Mouse (Mus musculus) forebrain, embryonic 16.5 days (tissue): Measurements from ENCODE around the gene Uncx. TPM values are rescaled to one million over a fixed set of nuclear protein-coding genes. Genes with fewer than 3 reads are reported as not detected.

Source experiments
- ATAC-seq: fragments of 200-750 bp; cut with Nextera tagmentation; 2 replicates; pipeline ENCODE4 v1.8.0; 2017; ENCODE audit warnings: mild to moderate bottlenecking, moderate library complexity
- H3K27ac ChIP-seq: fragments of 300-500 bp; sonication (generic); 2 replicates; pipeline ENCODE4 v1.5.1; 2014; ENCODE audit warnings: low read length, control low read depth
- H3K27me3 ChIP-seq: fragments of 300-500 bp; sonication (generic); replicated peaks from 2 replicates; pipeline ENCODE4 v1.6.1; 2014; ENCODE audit warnings: low read length; ENCODE audit not compliant: control insufficient read depth, insufficient read depth
- H3K36me3 ChIP-seq: fragments of 300-500 bp; sonication (generic); 2 replicates; pipeline ENCODE4 v1.6.1; 2014; ENCODE audit not compliant: control insufficient read depth, insufficient read depth
- H3K4me1 ChIP-seq: fragments of 300-500 bp; sonication (generic); replicated peaks from 2 replicates; pipeline ENCODE4 v1.6.1; 2014; ENCODE audit warnings: low read length; ENCODE audit not compliant: control insufficient read depth, insufficient read depth
- H3K4me2 ChIP-seq: fragments of 300-500 bp; sonication (generic); 2 replicates; pipeline ENCODE4 v1.6.1; 2014; ENCODE audit warnings: mild to moderate bottlenecking, low read length, control low read depth
- H3K4me3 ChIP-seq: fragments of 300-500 bp; sonication (generic); replicated peaks from 2 replicates; pipeline ENCODE4 v1.5.1; 2014; ENCODE audit warnings: mild to moderate bottlenecking, low read length, control low read depth
- H3K9ac ChIP-seq: fragments of 300-500 bp; sonication (generic); replicated peaks from 2 replicates; pipeline ENCODE4 v1.6.1; 2014; ENCODE audit warnings: low read depth, low read length, control low read depth
- H3K9me3 ChIP-seq: fragments of 300-500 bp; sonication (generic); 2 replicates; pipeline ENCODE4 v1.6.1; 2016; ENCODE audit warnings: low read length; ENCODE audit not compliant: control insufficient read depth
- WGBS: fragments of 180-500 bp; shearing (Covaris S2); extraction: QIAGEN DNeasy Blood & Tissue Kit; methylation state at CpG from one replicate; pipeline ENCODE4 v1.1.7; 2014; 5-methylcytosine and 5-hydroxymethylcytosine counted together
- polyA plus RNA-seq: library from polyadenylated mRNA; unstranded; fragments of >200 nt; fragmentation: Nextera tagmentation; extraction: Ambion mirVana; gene quantifications from 2 replicates; pipeline ENCODE4 v1.2.1, GENCODE M21; 2015

The Uncx gene
- polyA plus RNA-seq: 1.6 and 6.4 TPM in 2 replicates

DNA sequence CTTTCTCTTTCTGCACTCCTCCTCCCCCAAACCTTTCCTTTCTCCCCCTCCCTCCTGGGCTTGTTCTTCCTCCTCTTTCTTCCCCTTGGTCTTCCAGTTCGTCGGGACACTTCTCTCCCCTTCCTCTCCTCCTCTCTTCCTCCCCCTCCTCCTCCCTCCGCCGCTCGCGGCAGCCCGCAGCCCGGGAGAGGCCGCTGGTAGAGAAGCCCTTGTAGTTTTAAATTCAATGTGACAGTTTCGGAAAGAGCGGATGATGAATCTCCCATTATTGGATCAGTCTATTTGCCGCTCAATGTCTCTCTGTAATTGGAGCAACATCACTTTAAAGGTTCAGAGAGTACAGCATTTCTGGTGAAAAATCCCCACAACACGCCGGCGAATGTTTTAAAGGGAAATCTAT lies at the start of gene Uncx:
Gene Uncx, plus strand, starts transcription at position 281 of the 400 bp plus-strand sequence.
- Histone ChIP-seq H3K9me3 (no peaks in the 10 kb centered on the region), H3K36me3 (no peaks in the 10 kb centered on the region), H3K27me3 (peaks cover 76% of the 10 kb centered on the region), H3K4me1 (peaks cover 20% of the 10 kb centered on the region), H3K4me3 (peak within 1 kb of the TSS; percentile 26), H3K27ac (no peak within 1 kb of the TSS), H3K9ac (no peak within 1 kb of the TSS), H3K4me2 (peak within 1 kb of the TSS; percentile 36)
- ATAC-seq: no peak
- WGBS: under 1% methylated on average over 15 of the region's 15 CpGs

DNA sequence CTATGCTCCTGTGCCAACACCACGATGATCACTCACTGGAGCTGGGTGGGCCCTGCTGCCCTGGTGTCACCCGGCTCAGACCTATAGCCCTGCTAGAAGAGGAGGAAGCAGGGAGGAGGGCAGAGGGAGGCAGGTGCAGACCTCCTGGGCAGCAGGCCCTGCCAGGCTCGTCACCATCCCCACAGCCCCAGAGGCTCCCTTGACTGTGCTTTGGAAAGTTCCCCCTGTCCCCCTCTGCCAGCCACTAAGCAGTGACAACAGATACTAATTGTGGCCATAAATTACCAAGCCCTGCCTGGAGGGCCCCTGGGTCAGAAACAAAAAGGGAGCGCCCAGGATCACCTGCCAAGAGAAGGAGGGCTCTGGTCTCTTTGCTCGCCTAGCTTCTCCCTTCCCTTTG lies 49.6 kb upstream of the Uncx start:
- Histone ChIP-seq H3K27me3 (no peaks in the 10 kb centered on the region; the same call in 1 of the 2 replicates), H3K9ac (no peak overlapping the region), H3K36me3 (no peaks in the 10 kb centered on the region), H3K9me3 (no peaks in the 10 kb centered on the region), H3K4me2 (no peak overlapping the region), H3K27ac (no peak overlapping the region), H3K4me3 (no peak overlapping the region), H3K4me1 (no peaks in the 10 kb centered on the region)
- 68% methylated on average over 5 of the region's 5 CpGs for WGBS
- ATAC-seq: no peak

DNA sequence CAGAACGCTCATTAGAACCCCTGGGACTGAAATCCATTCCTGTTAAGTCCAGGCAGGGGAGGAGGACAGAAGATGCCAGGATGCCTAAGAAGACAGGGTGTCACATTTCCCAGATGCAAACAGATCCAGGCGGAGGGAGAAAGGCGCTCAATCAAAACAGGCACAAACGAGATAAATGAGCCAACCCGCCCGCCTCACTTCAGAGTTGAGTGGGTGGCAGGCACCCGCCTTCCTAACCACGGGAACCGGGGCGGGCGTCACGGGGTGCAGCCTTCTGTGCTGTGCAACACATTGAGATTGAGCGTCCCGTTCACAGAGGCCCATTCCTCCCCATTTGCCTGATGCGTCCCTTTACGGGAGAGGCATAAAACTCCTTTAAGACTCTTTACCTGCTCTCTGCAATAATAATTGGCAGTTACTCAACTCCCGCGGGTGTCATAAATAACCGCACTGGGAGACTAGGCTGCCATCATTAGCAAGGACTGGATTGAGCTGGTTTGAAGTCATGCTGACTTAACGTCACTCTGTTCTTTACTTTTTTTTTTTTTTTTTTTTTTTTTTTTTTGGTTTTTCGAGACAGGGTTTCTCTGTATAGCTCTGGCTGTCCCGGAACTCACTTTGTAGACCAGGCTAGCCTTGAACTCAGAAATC lies 48.1 kb upstream of the Uncx start:
- ATAC-seq: no peak
- H3K27ac ChIP-seq: no peak overlapping the region
- H3K36me3 ChIP-seq: no peaks in the 10 kb centered on the region
- H3K27me3 ChIP-seq: no peaks in the 10 kb centered on the region; the same call in 1 of the 2 replicates
- H3K4me1 ChIP-seq: no peaks in the 10 kb centered on the region
- no peak overlapping the region for H3K4me2 ChIP-seq
- WGBS: 65% methylated on average over 22 of the region's 22 CpGs
- H3K9ac ChIP-seq: no peak overlapping the region
- H3K9me3 ChIP-seq: no peaks in the 10 kb centered on the region
- H3K4me3 ChIP-seq: no peak overlapping the region

DNA sequence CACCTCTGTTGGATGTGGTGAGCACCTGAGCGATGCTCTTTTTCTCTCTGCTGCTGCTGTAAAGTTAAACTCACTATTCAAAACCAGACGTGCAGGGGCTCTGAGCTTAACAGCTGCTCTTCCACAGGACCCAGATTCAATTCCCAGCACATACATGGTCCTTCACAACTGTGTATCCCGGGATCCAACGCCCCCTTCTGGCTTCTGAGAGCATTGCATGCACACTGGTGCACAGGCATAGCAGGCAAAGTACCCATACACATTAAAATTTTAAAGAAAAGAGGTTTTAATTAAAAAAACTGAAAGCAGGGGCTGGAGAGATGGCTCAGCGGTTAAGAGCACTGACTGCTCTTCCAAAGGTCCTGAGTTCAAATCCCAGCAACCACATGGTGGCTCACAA lies 46.4 kb upstream of the Uncx start:
- Histone ChIP-seq H3K9ac (no peak overlapping the region), H3K9me3 (no peaks in the 10 kb centered on the region), H3K4me3 (no peak overlapping the region), H3K4me1 (no peaks in the 10 kb centered on the region), H3K4me2 (no peak overlapping the region), H3K27ac (no peak overlapping the region), H3K27me3 (no peaks in the 10 kb centered on the region; the same call in 1 of the 2 replicates), H3K36me3 (no peaks in the 10 kb centered on the region)
- 62% methylated on average over 5 of the region's 5 CpGs for WGBS
- no peak for ATAC-seq

DNA sequence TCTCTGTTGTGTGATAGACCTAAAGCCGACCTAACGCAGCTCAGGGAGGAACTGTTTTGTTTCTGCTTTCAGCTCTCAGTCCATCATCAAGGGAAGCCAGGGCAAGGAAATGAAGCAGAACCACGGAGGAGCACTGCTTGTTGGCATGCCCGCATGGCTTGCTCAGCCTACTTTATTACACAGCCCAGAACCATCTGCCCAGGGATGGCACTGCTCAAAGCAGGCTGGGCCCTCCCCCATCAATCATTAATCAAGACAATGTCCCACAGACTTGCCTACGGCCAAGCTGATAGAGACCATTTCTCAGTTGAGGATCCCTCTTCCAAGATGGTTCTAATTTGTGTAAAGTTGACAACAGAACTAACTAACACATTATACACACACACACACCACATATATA lies 44.5 kb upstream of the Uncx start:
- H3K27me3 ChIP-seq: no peaks in the 10 kb centered on the region; the same call in 1 of the 2 replicates
- no peak overlapping the region for H3K4me3 ChIP-seq
- no peaks in the 10 kb centered on the region for H3K36me3 ChIP-seq
- H3K9me3 ChIP-seq: no peaks in the 10 kb centered on the region
- H3K27ac ChIP-seq: no peak overlapping the region
- ATAC-seq: no peak
- WGBS: 63% methylated on average over 5 of the region's 5 CpGs
- H3K4me2 ChIP-seq: no peak overlapping the region
- no peak overlapping the region for H3K9ac ChIP-seq
- H3K4me1 ChIP-seq: no peaks in the 10 kb centered on the region

DNA sequence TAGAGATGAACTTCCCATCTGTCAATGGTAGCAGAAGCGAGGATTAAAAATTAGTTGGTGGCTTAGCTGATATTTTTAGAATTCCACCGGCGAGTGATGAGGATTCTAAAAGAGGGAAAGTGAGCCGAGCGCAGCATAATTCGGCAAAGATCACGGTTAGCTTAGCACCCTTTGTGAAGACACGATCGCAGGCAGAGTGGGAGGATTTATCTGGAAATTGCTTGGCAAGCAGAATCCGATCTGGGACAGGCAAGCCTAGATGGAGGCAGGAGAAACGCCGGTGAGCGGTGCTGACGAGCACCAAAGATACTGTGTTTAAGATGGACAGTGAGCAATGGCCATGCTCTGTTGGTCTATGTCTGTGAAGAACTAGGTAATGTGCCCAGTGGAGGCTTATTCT lies 41.0 kb upstream of the Uncx start:
- Histone ChIP-seq H3K27ac (no peak overlapping the region), H3K27me3 (peaks cover 6% of the 10 kb centered on the region), H3K4me2 (no peak overlapping the region), H3K4me3 (no peak overlapping the region), H3K9ac (no peak overlapping the region), H3K9me3 (no peaks in the 10 kb centered on the region), H3K4me1 (no peaks in the 10 kb centered on the region), H3K36me3 (no peaks in the 10 kb centered on the region)
- WGBS: 78% methylated on average over 14 of the region's 14 CpGs
- no peak for ATAC-seq

DNA sequence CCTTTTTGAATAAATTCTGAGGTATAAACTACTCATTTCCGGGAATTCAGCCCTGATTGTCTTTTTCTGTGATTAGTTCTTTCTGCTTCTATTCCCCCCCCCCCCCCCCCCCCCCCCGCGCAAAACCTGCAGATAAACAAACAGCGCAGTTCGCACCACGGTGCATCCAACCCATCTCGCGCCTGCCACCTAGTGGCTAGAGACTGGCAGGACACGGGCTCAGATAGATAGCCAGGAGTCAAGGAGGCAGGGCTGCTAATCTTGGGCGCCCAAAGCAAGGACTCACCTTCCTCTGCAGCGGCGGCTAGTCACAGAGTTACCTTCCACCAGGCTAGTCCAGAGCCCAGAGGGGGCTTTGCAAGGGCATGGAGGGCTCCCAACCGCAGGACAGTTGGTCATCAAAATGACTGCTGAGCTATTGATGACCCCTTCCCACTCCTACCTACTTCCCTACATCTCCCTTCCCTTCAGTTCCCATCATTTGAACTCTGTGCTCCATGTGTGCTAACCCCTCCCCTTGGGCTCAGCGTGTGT lies 38.2 kb upstream of the Uncx start:
- no peak overlapping the region for H3K4me3 ChIP-seq
- 5% methylated on average over 12 of the region's 14 CpGs for WGBS
- H3K27ac ChIP-seq: no peak overlapping the region
- peaks cover 15% of the 10 kb centered on the region for H3K27me3 ChIP-seq
- H3K4me1 ChIP-seq: no peaks in the 10 kb centered on the region
- no peaks in the 10 kb centered on the region for H3K9me3 ChIP-seq
- H3K9ac ChIP-seq: no peak overlapping the region
- ATAC-seq: no peak
- no peaks in the 10 kb centered on the region for H3K36me3 ChIP-seq
- H3K4me2 ChIP-seq: no peak overlapping the region

DNA sequence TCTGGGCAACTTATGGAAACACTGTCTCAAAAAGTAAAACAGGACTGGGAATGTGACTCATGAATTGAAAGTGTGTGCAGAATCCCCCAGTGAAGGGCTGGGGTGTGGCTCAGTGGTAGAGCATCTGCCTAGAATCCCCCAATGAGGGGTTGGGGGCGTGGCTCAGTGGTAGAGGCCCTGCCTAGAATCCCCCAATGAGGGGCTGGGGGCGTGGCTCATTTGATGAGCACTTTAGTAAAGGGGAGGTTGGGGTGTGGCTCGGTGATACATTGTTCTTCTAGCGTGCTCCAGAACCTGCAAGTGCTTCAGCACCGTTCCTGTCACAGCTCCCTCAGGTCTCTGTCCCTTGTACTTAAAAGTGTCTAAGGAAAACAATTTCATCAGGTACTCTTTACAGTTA lies 37.1 kb upstream of the Uncx start:
- no peak overlapping the region for H3K4me3 ChIP-seq
- no peak for ATAC-seq
- H3K4me2 ChIP-seq: no peak overlapping the region
- WGBS: 21% methylated on average over 5 of the region's 5 CpGs
- no peak overlapping the region for H3K27ac ChIP-seq
- H3K9ac ChIP-seq: no peak overlapping the region
- peaks cover 20% of the 10 kb centered on the region for H3K27me3 ChIP-seq
- no peaks in the 10 kb centered on the region for H3K36me3 ChIP-seq
- no peaks in the 10 kb centered on the region for H3K9me3 ChIP-seq
- H3K4me1 ChIP-seq: no peaks in the 10 kb centered on the region

DNA sequence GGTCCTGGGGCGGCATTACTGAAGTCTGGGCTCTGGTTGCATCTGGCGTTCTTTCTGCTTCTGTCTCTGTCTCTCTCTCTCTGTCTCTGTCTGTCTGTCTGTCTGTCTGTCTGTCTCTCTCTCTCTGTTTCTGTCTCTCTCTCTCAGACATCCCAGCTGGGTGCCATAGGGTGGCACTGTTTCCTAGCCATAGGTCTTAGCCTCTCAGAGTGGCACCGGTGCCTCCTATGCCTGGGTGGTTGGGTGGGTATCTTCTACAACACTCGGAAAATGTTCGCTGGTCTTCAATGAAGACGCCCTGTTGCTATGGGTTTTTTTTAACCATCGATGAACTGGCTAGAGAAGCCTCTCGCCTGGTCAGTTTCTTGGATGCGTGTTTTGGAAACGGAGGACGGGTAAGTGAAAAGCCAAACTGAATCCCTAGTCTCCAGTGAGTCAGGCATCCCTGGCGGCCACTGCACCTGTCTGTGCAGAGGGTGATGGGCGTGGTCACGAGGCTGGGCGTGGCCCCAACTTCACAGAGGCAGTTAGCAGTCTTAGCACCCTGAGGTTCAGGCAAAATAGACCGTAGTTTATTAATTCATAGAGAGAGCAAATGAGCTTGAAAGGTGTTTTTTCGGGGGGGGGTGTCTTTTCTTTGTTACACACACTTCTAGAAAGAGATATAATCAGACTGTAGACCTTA lies 32.5 kb upstream of the Uncx start:
- Histone ChIP-seq H3K27ac (no peak overlapping the region), H3K4me1 (no peaks in the 10 kb centered on the region), H3K4me3 (no peak overlapping the region), H3K9me3 (0 out of 2 replicates have a peak, but pooled peaks cover 2% of the 10 kb centered on the region), H3K4me2 (no peak overlapping the region), H3K27me3 (peaks cover 22% of the 10 kb centered on the region), H3K9ac (no peak overlapping the region), H3K36me3 (no peaks in the 10 kb centered on the region)
- 18% methylated on average over 17 of the region's 17 CpGs for WGBS
- ATAC-seq: no peak
